Mouse (Mus musculus) olfactory bulb, adult 2 months (tissue): ENCODE results near the gene Hoxd12.

ENCODE experiments used
- CTCF ChIP-seq: fragments of 200-500 bp; IDR thresholded peaks from 2 replicates; pipeline ENCODE4 v1.5.1; 2012; ENCODE audit warnings: low read depth, mild to moderate bottlenecking, low read length, moderate library complexity; ENCODE audit not compliant: insufficient read depth
- POLR2A ChIP-seq: fragments of 200-500 bp; IDR thresholded peaks from 2 replicates; pipeline ENCODE4 v1.6.1; 2012; ENCODE audit warnings: mild to moderate bottlenecking, low read depth, low read length, moderate library complexity; ENCODE audit not compliant: insufficient read depth

GRCm38 (mm10) chr2:74706393-74706960 lies 31.7 kb downstream of the Hoxd12 start:
- TF ChIP-seq CTCF (no peak), POLR2A (no peak)
